Mouse (Mus musculus): ENCODE measurements around the gene Adam23. TPM values are rescaled to one million over a fixed set of nuclear protein-coding genes. Genes with fewer than 3 reads are reported as not detected.
"Not testable (repeated sequence)": the region's sequence is repeated elsewhere in the genome, so short reads cannot be mapped to it uniquely, and the experiment has no call there.

The Adam23 gene
- polyA plus RNA-seq, 1 experiment from 2014 or later = 1.3 TPM

DNA sequence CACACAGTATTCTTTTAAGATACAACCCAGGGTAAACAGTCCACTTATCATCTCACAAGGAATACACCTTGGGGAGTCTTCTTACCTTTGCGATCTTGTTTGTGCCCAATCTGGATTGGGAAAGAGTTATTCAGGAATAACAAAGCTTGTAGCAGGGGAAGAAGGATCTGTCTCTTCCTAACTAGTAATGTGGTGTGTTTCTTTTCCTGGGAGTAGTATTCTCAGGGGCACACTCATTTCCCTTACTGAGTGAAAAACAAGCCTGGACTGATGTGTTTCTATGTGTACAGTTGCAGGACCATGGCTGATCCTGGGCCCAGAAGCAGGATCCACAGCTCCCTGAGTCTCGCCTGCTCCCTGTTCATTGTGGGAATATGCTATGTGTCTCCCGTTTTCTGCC lies 170.0 kb downstream of the Adam23 start, which contains the start of gene Gm39653:
Gene Gm39653 (plus strand): TSS at position 301 of the 400 bp plus-strand sequence.
- 83% methylated on average over 3 of the region's 3 CpGs for WGBS
- Histone ChIP-seq H3K4me2 (replicated peaks; ENCODE audit: low read depth) (no peak within 1 kb of the TSS), H3K27me3 (replicated peaks; ENCODE audit: control insufficient read depth, insufficient read depth, low read length) (no peaks in the 10 kb centered on the region), H3K36me3 (ENCODE audit: control insufficient read depth, insufficient read depth) (no peaks in the 10 kb centered on the region), H3K4me1 (replicated peaks; ENCODE audit: control insufficient read depth, insufficient read depth, low read length) (no peaks in the 10 kb centered on the region), H3K27ac (ENCODE audit: low read depth, low read length) (no peak within 1 kb of the TSS), H3K9ac (ENCODE audit: low read depth, low read length) (no peak within 1 kb of the TSS), H3K9me3 (ENCODE audit: control insufficient read depth) (no peaks in the 10 kb centered on the region), H3K4me3 (ENCODE audit: low read depth, low read length) (no peak within 1 kb of the TSS)
- TF ChIP-seq CTCF (IDR thresholded peaks at IDR 0.05; ENCODE audit: low read depth) = no peak
- ATAC-seq = no peak

- WGBS = 45% methylated on average over 2 of the region's 2 CpGs
- ATAC-seq = no peak
- TF ChIP-seq CTCF (IDR thresholded peaks at IDR 0.05; ENCODE audit: low read depth) = no peak
Measured at GRCm38 (mm10) chr1:63628211-63628610, 182.5 kb downstream of the Adam23 start.

DNA sequence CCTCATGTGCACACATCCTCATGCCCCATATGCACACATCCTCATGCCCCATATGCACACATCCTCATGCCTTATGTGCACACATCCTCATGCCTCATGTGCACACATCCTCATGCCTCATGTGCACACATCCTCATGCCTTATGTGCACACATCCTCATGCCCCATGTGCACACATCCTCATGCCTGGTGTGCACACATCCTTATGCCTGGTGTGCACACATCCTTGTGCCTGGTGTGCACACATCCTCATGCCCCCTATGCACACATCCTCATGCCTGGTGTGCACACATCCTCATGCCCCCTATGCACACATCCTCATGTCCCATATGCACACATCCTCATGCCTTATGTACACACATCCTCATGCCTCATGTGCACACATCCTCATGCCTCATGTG lies 184.7 kb downstream of the Adam23 start:
- not testable (repeated sequence) for ATAC-seq; H3K27me3 ChIP-seq (replicated peaks; ENCODE audit: control insufficient read depth, insufficient read depth, low read length); H3K4me3 ChIP-seq (ENCODE audit: low read depth, low read length); H3K27ac ChIP-seq (ENCODE audit: low read depth, low read length); H3K4me1 ChIP-seq (replicated peaks; ENCODE audit: control insufficient read depth, insufficient read depth, low read length); H3K9me3 ChIP-seq (ENCODE audit: control insufficient read depth); H3K4me2 ChIP-seq (replicated peaks; ENCODE audit: low read depth); H3K36me3 ChIP-seq (ENCODE audit: control insufficient read depth, insufficient read depth); H3K9ac ChIP-seq (ENCODE audit: low read depth, low read length)

More at GRCm38 (mm10) chr1:63628211-63628610, 182.5 kb downstream of the Adam23 start:
- Histone ChIP-seq H3K9ac (ENCODE audit: low read depth, low read length) (no peak overlapping the region), H3K27me3 (replicated peaks; ENCODE audit: control insufficient read depth, insufficient read depth, low read length) (no peaks in the 10 kb centered on the region), H3K36me3 (ENCODE audit: control insufficient read depth, insufficient read depth) (no peaks in the 10 kb centered on the region), H3K9me3 (ENCODE audit: control insufficient read depth) (no peaks in the 10 kb centered on the region), H3K27ac (ENCODE audit: low read depth, low read length) (no peak overlapping the region), H3K4me1 (replicated peaks; ENCODE audit: control insufficient read depth, insufficient read depth, low read length) (no peaks in the 10 kb centered on the region), H3K4me2 (replicated peaks; ENCODE audit: low read depth) (no peak overlapping the region), H3K4me3 (ENCODE audit: low read depth, low read length) (no peak overlapping the region)

GRCm38 (mm10) chr1:63639921-63640320 lies 194.2 kb downstream of the Adam23 start:
- Histone ChIP-seq H3K9ac (ENCODE audit: low read depth, low read length) (no peak overlapping the region), H3K4me3 (ENCODE audit: low read depth, low read length) (no peak overlapping the region), H3K4me1 (replicated peaks; ENCODE audit: control insufficient read depth, insufficient read depth, low read length) (no peaks in the 10 kb centered on the region), H3K9me3 (ENCODE audit: control insufficient read depth) (no peaks in the 10 kb centered on the region), H3K4me2 (replicated peaks; ENCODE audit: low read depth) (no peak overlapping the region), H3K27me3 (replicated peaks; ENCODE audit: control insufficient read depth, insufficient read depth, low read length) (no peaks in the 10 kb centered on the region), H3K27ac (ENCODE audit: low read depth, low read length) (no peak overlapping the region), H3K36me3 (ENCODE audit: control insufficient read depth, insufficient read depth) (no peaks in the 10 kb centered on the region)
- no peak for TF ChIP-seq CTCF (IDR thresholded peaks at IDR 0.05; ENCODE audit: low read depth)
- 73% methylated on average over 6 of the region's 6 CpGs for WGBS
- ATAC-seq = no peak

Other genes with a start within 250 kb of the Adam23 start
- 0.08 TPM in 2 replicates for gene Gpr1, start 231.3 kb upstream of the Adam23 start, polyA plus RNA-seq (2015; fragmentation: Nextera tagmentation; extraction: Ambion mirVana)
- gene Zdbf2, start 172.6 kb upstream of the Adam23 start, polyA plus RNA-seq (2015; fragmentation: Nextera tagmentation; extraction: Ambion mirVana) = 1.8 and 1.9 TPM in 2 replicates
- not detected in 2 replicates for gene Gm39653, start 170.1 kb downstream of the Adam23 start, polyA plus RNA-seq (2015; fragmentation: Nextera tagmentation; extraction: Ambion mirVana)
- gene Dytn, start 241.0 kb downstream of the Adam23 start, polyA plus RNA-seq (2015; fragmentation: Nextera tagmentation; extraction: Ambion mirVana) = not detected in 2 replicates

Measured in intestine, postnatal 0 days (tissue).